23 mouse cellular contexts compared by ENCODE assay signal in the genomic region with DNA sequence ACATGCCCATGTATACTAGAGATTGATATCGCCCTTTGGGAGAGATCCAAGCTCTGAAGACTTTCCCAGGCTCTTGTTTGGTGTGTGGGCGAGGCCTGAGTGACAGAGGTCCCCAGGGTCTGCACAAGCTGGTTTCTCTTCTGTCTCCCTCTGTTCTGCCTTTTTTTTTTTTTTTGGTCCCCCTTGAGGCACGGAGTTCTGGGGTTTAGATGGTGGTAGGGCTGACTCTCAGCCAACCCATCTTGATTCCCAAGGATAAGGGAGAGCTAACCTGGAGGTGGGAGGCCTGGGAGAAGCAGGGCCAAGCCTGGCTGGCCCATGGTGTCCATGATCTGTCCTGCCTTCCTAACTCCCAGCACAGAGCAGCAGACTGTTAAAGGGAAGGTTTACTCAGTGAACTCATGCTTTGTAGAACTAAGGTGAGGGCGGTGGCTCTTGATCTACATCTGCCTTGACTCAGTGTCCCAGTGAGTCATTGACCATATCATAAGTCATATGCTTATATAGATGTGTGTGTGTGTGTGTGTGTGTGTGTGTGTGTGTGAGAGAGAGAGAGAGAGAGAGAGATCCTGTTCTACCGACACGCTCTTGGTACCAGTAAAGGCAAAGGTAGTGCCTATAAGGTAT. TPM values are rescaled to one million over a fixed set of nuclear protein-coding genes. Genes with fewer than 3 reads are reported as not detected.
A peak's percentile ranks its signal among the peaks of the same experiment; 100 is the strongest.
DNase-seq lines count a peak whose midpoint lies in the region; ATAC-seq and TF ChIP-seq lines count a peak whose summit lies in the region.
"Had no signal": no experiment of that assay in that cellular context is flagged by ENCODE, and none has a peak within 500 bp of the region (broad histone marks: within the 10 kb centered on the region; RNA-seq: fewer than 3 reads in every experiment).

No protein-coding gene starts in this region.

- 82% methylated on average over 6 of the region's 6 CpGs for WGBS in midbrain, embryonic 11.5 days
- 82% methylated on average over 6 of the region's 6 CpGs for whole genome bisulfite sequencing in midbrain, embryonic 14.5 days
- 84% methylated on average over 6 of the region's 6 CpGs for WGBS in embryonic facial prominence, embryonic 11.5 days
- WGBS in limb, embryonic 10.5 days: 87% methylated on average over 6 of the region's 6 CpGs
- WGBS in stomach, postnatal 0 days: 59% methylated on average over 6 of the region's 6 CpGs

- ATAC-seq in midbrain, embryonic 11.5 days (ENCODE audit: low FRiP score): no peak
- no peak for ATAC-seq in midbrain, embryonic 14.5 days (ENCODE audit: low FRiP score, low TSS enrichment)
- ATAC-seq in embryonic facial prominence, embryonic 11.5 days (replicated peaks; ENCODE audit: insufficient number of reproducible peaks, low FRiP score, low TSS enrichment, low read depth): no peak
- peak; percentile 86 for ATAC-seq in stomach, postnatal 0 days (ENCODE audit: low FRiP score, low TSS enrichment)
- ATAC-seq: midbrain, embryonic 15.5 days had no signal

- DNase-seq in midbrain, embryonic 11.5 days (ENCODE audit: low spot score, missing footprints): peak; percentile 21
- DNase-seq in midbrain, embryonic 14.5 days: no peak
- no peak for DNase-seq in embryonic facial prominence, embryonic 11.5 days (ENCODE audit: low spot score)
- no peak for DNase-seq in limb, embryonic 10.5 days (ENCODE audit: low spot score)
- DNase-seq in stomach, postnatal 0 days (ENCODE audit: low spot score): peak; percentile 58
- no peak for DNase-seq in left cerebral cortex, adult 11 months (ENCODE audit: low spot score)
- no peak for DNase-seq in gastrocnemius, adult 18-20 months (ENCODE audit: low spot score)
- DNase-seq: adrenal gland, postnatal 36 days; cerebellum, adult 2 months; gastrocnemius, postnatal 36 days; heart, postnatal 10 days; lung, adult 18-20 months; lung, postnatal 14 days; right cerebral cortex, postnatal 14 days; thymus, postnatal 25 days had no signal

- no peak overlapping the region for H3K27ac ChIP-seq in midbrain, embryonic 11.5 days (ENCODE audit: low read depth, low read length)
- no peak overlapping the region for H3K27ac ChIP-seq in midbrain, embryonic 14.5 days (replicated peaks; ENCODE audit: low read depth, low read length)
- peak overlapping the region; percentile 35; the same call in 1 of the 2 replicates for H3K27ac ChIP-seq in embryonic facial prominence, embryonic 11.5 days (replicated peaks; ENCODE audit: low read depth, low read length)
- peak overlapping the region; percentile 89 for H3K27ac ChIP-seq in limb, embryonic 10.5 days
- peak overlapping the region; percentile 78 for H3K27ac ChIP-seq in stomach, postnatal 0 days (replicated peaks)
- H3K27ac ChIP-seq: embryonic facial prominence, embryonic 15.5 days; hindbrain, embryonic 13.5 days; midbrain, embryonic 15.5 days; stomach, embryonic 15.5 days had no signal

- no peak overlapping the region for H3K4me2 ChIP-seq in midbrain, embryonic 11.5 days
- H3K4me2 ChIP-seq in midbrain, embryonic 14.5 days (ENCODE audit: low read length): no peak overlapping the region
- H3K4me2 ChIP-seq in embryonic facial prominence, embryonic 11.5 days (ENCODE audit: low read depth, low read length): no peak overlapping the region
- no peak overlapping the region for H3K4me2 ChIP-seq in stomach, postnatal 0 days (replicated peaks; ENCODE audit: low read depth)
- H3K4me2 ChIP-seq: embryonic facial prominence, embryonic 15.5 days; hindbrain, embryonic 13.5 days; kidney, embryonic 15.5 days; liver, embryonic 11.5 days; midbrain, embryonic 15.5 days; stomach, embryonic 15.5 days had no signal

- H3K4me3 ChIP-seq in midbrain, embryonic 11.5 days (ENCODE audit: low read depth, low read length): no peak overlapping the region
- H3K4me3 ChIP-seq in midbrain, embryonic 14.5 days (replicated peaks; ENCODE audit: low read depth, low read length): no peak overlapping the region
- no peak overlapping the region for H3K4me3 ChIP-seq in embryonic facial prominence, embryonic 11.5 days (ENCODE audit: low read depth, low read length)
- H3K4me3 ChIP-seq in limb, embryonic 10.5 days: no peak overlapping the region
- no peak overlapping the region for H3K4me3 ChIP-seq in stomach, postnatal 0 days (ENCODE audit: low read depth, low read length)
- H3K4me3 ChIP-seq: embryonic facial prominence, embryonic 15.5 days; hindbrain, embryonic 13.5 days; kidney, embryonic 15.5 days; midbrain, embryonic 15.5 days; stomach, embryonic 15.5 days had no signal

- no peak overlapping the region for H3K9ac ChIP-seq in midbrain, embryonic 11.5 days (ENCODE audit: low read length)
- H3K9ac ChIP-seq in midbrain, embryonic 14.5 days (replicated peaks; ENCODE audit: low read length): no peak overlapping the region
- no peak overlapping the region for H3K9ac ChIP-seq in embryonic facial prominence, embryonic 11.5 days (replicated peaks; ENCODE audit: low read length)
- H3K9ac ChIP-seq in stomach, postnatal 0 days (ENCODE audit: low read length): no peak overlapping the region
- H3K9ac ChIP-seq: embryonic facial prominence, embryonic 15.5 days; hindbrain, embryonic 13.5 days; kidney, embryonic 15.5 days; midbrain, embryonic 15.5 days; stomach, embryonic 15.5 days had no signal

- H3K4me1 ChIP-seq in midbrain, embryonic 11.5 days (ENCODE audit: control insufficient read depth, insufficient read depth, low read length): no peaks in the 10 kb centered on the region
- H3K4me1 ChIP-seq in midbrain, embryonic 14.5 days (ENCODE audit: control insufficient read depth, insufficient read depth, low read length): no peaks in the 10 kb centered on the region
- H3K4me1 ChIP-seq in embryonic facial prominence, embryonic 11.5 days (ENCODE audit: control insufficient read depth, insufficient read depth, low read length): peaks cover 7% of the 10 kb centered on the region; the same call in 1 of the 2 replicates
- H3K4me1 ChIP-seq in limb, embryonic 10.5 days: peaks cover 45% of the 10 kb centered on the region
- H3K4me1 ChIP-seq in stomach, postnatal 0 days (replicated peaks; ENCODE audit: control insufficient read depth, insufficient read depth): peaks cover 5% of the 10 kb centered on the region; the same call in 1 of the 2 replicates
- H3K4me1 ChIP-seq: midbrain, embryonic 15.5 days; stomach, embryonic 15.5 days had no signal

- H3K27me3 ChIP-seq in midbrain, embryonic 11.5 days (ENCODE audit: control insufficient read depth, insufficient read depth, low read length): no peaks in the 10 kb centered on the region
- H3K27me3 ChIP-seq in midbrain, embryonic 14.5 days (ENCODE audit: control insufficient read depth, insufficient read depth, low read length): no peaks in the 10 kb centered on the region
- H3K27me3 ChIP-seq in embryonic facial prominence, embryonic 11.5 days (ENCODE audit: control insufficient read depth, insufficient read depth, low read length): no peaks in the 10 kb centered on the region
- H3K27me3 ChIP-seq in limb, embryonic 10.5 days (ENCODE audit: low read depth, poor library complexity, severe bottlenecking): no peaks in the 10 kb centered on the region
- no peaks in the 10 kb centered on the region for H3K27me3 ChIP-seq in stomach, postnatal 0 days (ENCODE audit: control insufficient read depth, insufficient read depth, low read length)
- H3K27me3 ChIP-seq: embryonic facial prominence, embryonic 15.5 days; hindbrain, embryonic 13.5 days; kidney, embryonic 15.5 days; midbrain, embryonic 15.5 days; stomach, embryonic 15.5 days had no signal

- no peak for TF ChIP-seq EP300 in stomach, postnatal 0 days (optimal IDR thresholded peaks at IDR 0.05)

- H3K9me3 ChIP-seq in midbrain, embryonic 11.5 days (ENCODE audit: control insufficient read depth, low read length): no peaks in the 10 kb centered on the region
- H3K9me3 ChIP-seq in midbrain, embryonic 14.5 days (ENCODE audit: control insufficient read depth, low read length): 0 out of 2 replicates have a peak, but pooled peaks cover 3% of the 10 kb centered on the region
- H3K9me3 ChIP-seq in embryonic facial prominence, embryonic 11.5 days (replicated peaks; ENCODE audit: control insufficient read depth, low read length): no peaks in the 10 kb centered on the region
- no peaks in the 10 kb centered on the region for H3K9me3 ChIP-seq in limb, embryonic 10.5 days (replicated peaks)
- no peaks in the 10 kb centered on the region for H3K9me3 ChIP-seq in stomach, postnatal 0 days (ENCODE audit: control insufficient read depth, low read length)
- H3K9me3 ChIP-seq: embryonic facial prominence, embryonic 15.5 days; hindbrain, embryonic 13.5 days; kidney, embryonic 15.5 days; midbrain, embryonic 15.5 days; stomach, embryonic 15.5 days had no signal

- TF ChIP-seq CTCF in stomach, postnatal 0 days (IDR thresholded peaks at IDR 0.05; ENCODE audit: low read depth): no peak

- no peaks in the 10 kb centered on the region for H3K36me3 ChIP-seq in midbrain, embryonic 11.5 days (ENCODE audit: control insufficient read depth, insufficient read depth, low read length)
- H3K36me3 ChIP-seq in midbrain, embryonic 14.5 days (ENCODE audit: control insufficient read depth, insufficient read depth, low read length): no peaks in the 10 kb centered on the region
- no peaks in the 10 kb centered on the region for H3K36me3 ChIP-seq in embryonic facial prominence, embryonic 11.5 days (replicated peaks; ENCODE audit: control insufficient read depth, insufficient read depth, low read depth, low read length)
- no peaks in the 10 kb centered on the region for H3K36me3 ChIP-seq in limb, embryonic 10.5 days
- no peaks in the 10 kb centered on the region for H3K36me3 ChIP-seq in stomach, postnatal 0 days (ENCODE audit: control insufficient read depth, insufficient read depth, low read length)
- H3K36me3 ChIP-seq: embryonic facial prominence, embryonic 15.5 days; hindbrain, embryonic 13.5 days; kidney, embryonic 15.5 days; midbrain, embryonic 15.5 days; stomach, embryonic 15.5 days had no signal

RNA-seq across cellular contexts. Expression of gene Cyp11a1, which starts 32.7 kb away (rescaled TPM):
- polyA plus RNA-seq in midbrain, embryonic 11.5 days (2014; fragmentation: Nextera tagmentation; extraction: Ambion mirVana): 0.12 TPM in 1 of 2 replicates, not detected in the other
- polyA plus RNA-seq in midbrain, embryonic 14.5 days (2014; fragmentation: Nextera tagmentation; extraction: Ambion mirVana): 0.36 and 0.51 TPM in 2 replicates
- polyA plus RNA-seq in embryonic facial prominence, embryonic 11.5 days (2014; fragmentation: Nextera tagmentation; extraction: Ambion mirVana): 0.18 TPM in 1 of 2 replicates, not detected in the other
- 0.26 TPM in 1 of 2 replicates, not detected in the other for polyA plus RNA-seq in limb, embryonic 10.5 days (2016; fragmentation: Nextera tagmentation; extraction: Ambion mirVana)
- polyA plus RNA-seq in stomach, postnatal 0 days (2015; fragmentation: Nextera tagmentation; extraction: Ambion mirVana): 0.98 and 1.0 TPM in 2 replicates
- total RNA-seq in gastrocnemius, adult 18-20 months (2021): under 1 TPM; 0.24 to 0.34 TPM
- total RNA-seq: common myeloid progenitor, adult 5-6 weeks; gastrocnemius, postnatal 36 days had no signal
- polyA plus RNA-seq: forebrain, embryonic 11.5 days; liver, embryonic 11.5 days had no signal

RNA-seq across cellular contexts. Expression of gene Sema7a, which starts 33.6 kb away (rescaled TPM):
- 0.78 and 1.0 TPM in 2 replicates for polyA plus RNA-seq in midbrain, embryonic 11.5 days (2014; fragmentation: Nextera tagmentation; extraction: Ambion mirVana)
- polyA plus RNA-seq in midbrain, embryonic 14.5 days (2014; fragmentation: Nextera tagmentation; extraction: Ambion mirVana): 3.2 and 3.7 TPM in 2 replicates
- polyA plus RNA-seq in embryonic facial prominence, embryonic 11.5 days (2014; fragmentation: Nextera tagmentation; extraction: Ambion mirVana): 0.24 and 0.68 TPM in 2 replicates
- polyA plus RNA-seq in limb, embryonic 10.5 days (2016; fragmentation: Nextera tagmentation; extraction: Ambion mirVana): 0.20 and 0.26 TPM in 2 replicates
- 0.68 and 1.0 TPM in 2 replicates for polyA plus RNA-seq in stomach, postnatal 0 days (2015; fragmentation: Nextera tagmentation; extraction: Ambion mirVana)
- 10 to 100 TPM; 10.6 to 13.0 TPM for total RNA-seq in gastrocnemius, adult 18-20 months (2021)

Comparison
In these comparisons a context has a peak if more than half of its experiments do, and no peak if none do; other contexts are left out.
1. DNase-seq: peak in midbrain, embryonic 11.5 days (single experiment) and stomach, postnatal 0 days (single experiment); none in midbrain, embryonic 14.5 days (single experiment), embryonic facial prominence, embryonic 11.5 days (single experiment), limb, embryonic 10.5 days (single experiment), left cerebral cortex, adult 11 months (single experiment) and gastrocnemius, adult 18-20 months (single experiment).
2. H3K27ac ChIP-seq: peak in embryonic facial prominence, embryonic 11.5 days (single experiment), limb, embryonic 10.5 days (single experiment) and stomach, postnatal 0 days (single experiment); none in midbrain, embryonic 11.5 days (single experiment) and midbrain, embryonic 14.5 days (single experiment).